Mouse (Mus musculus) cerebellum, postnatal 14 days (tissue): ENCODE measurements at regions not wholly inside any gene's neighbourhood (a gene's known extent, or its start where the extent isn't known, plus 50 kb on each side); places are given as distances from the start of the nearest gene placed in this dataset.

Experiments
- DNase-seq, 2 experiments: peaks; one replicate each; pipeline ENCODE4 v3.0.0; 2021; ENCODE audit warnings: mixed read lengths in 2 of 2

- peak; percentile 11 to 22 for DNase-seq
Observed at GRCm38 (mm10) chr8:40186715-40187583, 487.9 kb upstream of the Adam24 start.

- DNase-seq = peak; percentile 65 to 66
Observed at GRCm38 (mm10) chr8:40187584-40187934, 487.3 kb upstream of the Adam24 start.

GRCm38 (mm10) chr8:40192266-40192665 is 482.6 kb upstream of the Adam24 start:
- DNase-seq = no peak

GRCm38 (mm10) chr8:40193148-40193547 is 481.7 kb upstream of the Adam24 start:
- no peak for DNase-seq

- DNase-seq = no peak
Observed at GRCm38 (mm10) chr8:40210871-40211270, 464.0 kb upstream of the Adam24 start.

- DNase-seq = no peak
Observed at GRCm38 (mm10) chr8:40223521-40223920, 451.4 kb upstream of the Adam24 start.

GRCm38 (mm10) chr8:40227262-40227661 is 447.6 kb upstream of the Adam24 start:
- peak in 1 of 2 experiments; percentile 24 for DNase-seq
